Mouse (Mus musculus) C2C12 (cell line): Measurements from ENCODE around the gene Tmcc2.

Experiments used
- CEBPB ChIP-seq: IDR thresholded peaks from one replicate; pipeline ENCODE4 v1.6.1; 2011; ENCODE audit warnings: low read depth, mild to moderate bottlenecking, control low read depth, moderate library complexity
- CTCF ChIP-seq: IDR thresholded peaks from one replicate; pipeline ENCODE4 v1.5.1; 2011; ENCODE audit not compliant: control insufficient read depth, insufficient read depth, insufficient read length
- FOSL1 ChIP-seq: IDR thresholded peaks from one replicate; pipeline ENCODE4 v1.8.0; 2011; ENCODE audit warnings: mild to moderate bottlenecking, low read length; ENCODE audit not compliant: poor library complexity, insufficient read depth, severe bottlenecking
- MAX ChIP-seq: IDR thresholded peaks from one replicate; pipeline ENCODE4 v1.6.1; 2011; ENCODE audit warnings: mild to moderate bottlenecking, control low read depth
- MYOD1 ChIP-seq: IDR thresholded peaks from one replicate; pipeline ENCODE4 v1.6.1; 2011; ENCODE audit warnings: low read depth; ENCODE audit not compliant: control insufficient read depth, insufficient read length
- MYOG ChIP-seq: IDR thresholded peaks from one replicate; pipeline ENCODE4 v1.6.1; 2011; ENCODE audit not compliant: control insufficient read depth, insufficient read length; ENCODE audit errors: extremely low read depth
- USF1 ChIP-seq: IDR thresholded peaks from one replicate; pipeline ENCODE4 v1.6.1; 2011; ENCODE audit warnings: low read depth, mild to moderate bottlenecking, control low read depth, moderate library complexity

GRCm38 (mm10) chr1:132417319-132418251 is 26.5 kb upstream of the Tmcc2 start, which contains the start of gene Dstyk:
- TF ChIP-seq CTCF (peak; percentile 45), USF1 (no peak), MAX (peak; percentile 66), CEBPB (no peak), MYOD1 (no peak), FOSL1 (no peak), MYOG (no peak)
